Mouse (Mus musculus) MEL (cell line): ENCODE measurements around the gene Rspo4.

Source experiments
- CTCF ChIP-seq, 3 experiments: IDR thresholded peaks in 2 of 3; conservative IDR thresholded peaks in 1 of 3; 2 replicates each; pipeline ENCODE4 v1.5.1; 2011 to 2012; ENCODE audit warnings: low read length in 3 of 3, low read depth in 2 of 3, mild to moderate bottlenecking in 2 of 3, improper control_type of control experiment in 1 of 3, inconsistent platforms in 1 of 3, mixed read lengths in 1 of 3, moderate library complexity in 1 of 3; ENCODE audit not compliant: control insufficient read depth in 1 of 3, insufficient read depth in 1 of 3, poor library complexity in 1 of 3, severe bottlenecking in 1 of 3
- E2F4 ChIP-seq: IDR thresholded peaks from 2 replicates; pipeline ENCODE4 v1.6.1; 2011; ENCODE audit warnings: low read depth, low read length, improper control_type of control experiment, borderline replicate concordance
- GATA1 ChIP-seq: IDR thresholded peaks from 2 replicates; pipeline ENCODE4 v1.6.1; 2011; ENCODE audit warnings: low read depth, low read length, improper control_type of control experiment
- MAFK ChIP-seq: IDR thresholded peaks from 2 replicates; pipeline ENCODE4 v1.6.1; 2011; ENCODE audit warnings: low read depth, mild to moderate bottlenecking, low read length, improper control_type of control experiment, borderline replicate concordance
- MEF2A ChIP-seq: IDR thresholded peaks from 2 replicates; pipeline ENCODE4 v1.6.1; 2014; ENCODE audit warnings: low read depth, mild to moderate bottlenecking, inconsistent platforms, low read length, improper control_type of control experiment; ENCODE audit not compliant: poor library complexity, insufficient replicate concordance, severe bottlenecking; ENCODE audit errors: extremely low read depth
- NRF1 ChIP-seq: IDR thresholded peaks from 2 replicates; pipeline ENCODE4 v1.6.1; 2014; ENCODE audit warnings: low read depth, mild to moderate bottlenecking, inconsistent platforms, low read length, improper control_type of control experiment, moderate library complexity; ENCODE audit not compliant: poor library complexity, insufficient read depth, severe bottlenecking
- POLR2A ChIP-seq, 2 experiments: IDR thresholded peaks; 2 replicates each; pipeline ENCODE4 v1.6.1; 2011 to 2012; ENCODE audit warnings: low read length in 2 of 2, mild to moderate bottlenecking in 2 of 2, control low read depth in 1 of 2, improper control_type of control experiment in 1 of 2, low read depth in 1 of 2, moderate library complexity in 1 of 2; ENCODE audit not compliant: control insufficient read depth in 1 of 2, insufficient read depth in 1 of 2, poor library complexity in 1 of 2
- RCOR1 ChIP-seq: IDR thresholded peaks from 2 replicates; pipeline ENCODE4 v1.6.1; 2012; ENCODE audit warnings: low read depth, mild to moderate bottlenecking, inconsistent platforms, low read length, improper control_type of control experiment
- SMC3 ChIP-seq: IDR thresholded peaks from 2 replicates; pipeline ENCODE4 v1.6.1; 2011; ENCODE audit warnings: low read depth, low read length, improper control_type of control experiment
- TBP ChIP-seq: IDR thresholded peaks from 2 replicates; pipeline ENCODE4 v1.8.0; 2011; ENCODE audit warnings: low read depth, low read length, improper control_type of control experiment
- TCF12 ChIP-seq: IDR thresholded peaks from 2 replicates; pipeline ENCODE4 v1.6.1; 2014; ENCODE audit warnings: low read depth, mild to moderate bottlenecking, inconsistent platforms, low read length, improper control_type of control experiment, moderate library complexity
- UBTF ChIP-seq: IDR thresholded peaks from 2 replicates; pipeline ENCODE4 v1.6.1; 2012; ENCODE audit warnings: low read depth, mild to moderate bottlenecking, inconsistent platforms, low read length, improper control_type of control experiment, moderate library complexity, borderline replicate concordance; ENCODE audit not compliant: insufficient read depth
- USF1 ChIP-seq: IDR thresholded peaks from 2 replicates; pipeline ENCODE4 v1.6.1; 2014; ENCODE audit warnings: low read depth, mild to moderate bottlenecking, inconsistent platforms, low read length, improper control_type of control experiment, moderate library complexity
- ZKSCAN1 ChIP-seq: IDR thresholded peaks from 2 replicates; pipeline ENCODE4 v1.6.1; 2012; ENCODE audit warnings: low read depth, mild to moderate bottlenecking, inconsistent platforms, low read length, improper control_type of control experiment, moderate library complexity

- TF ChIP-seq POLR2A (IDR thresholded peaks at IDR 0.05; ENCODE audit: control insufficient read depth in 1 of 2, insufficient read depth in 1 of 2, low read depth in 1 of 2, low read length in 2 of 2, poor library complexity in 1 of 2) (no peak), MEF2A (no peak), ZKSCAN1 (no peak), TBP (no peak), USF1 (no peak), GATA1 (no peak), SMC3 (no peak), E2F4 (no peak), RCOR1 (no peak), CTCF (IDR thresholded peaks at IDR 0.05 in 2 of 3, conservative IDR thresholded peaks at IDR 0.05 in 1 of 3; ENCODE audit: control insufficient read depth in 1 of 3, insufficient read depth in 1 of 3, low read depth in 2 of 3, low read length in 3 of 3, poor library complexity in 1 of 3, severe bottlenecking in 1 of 3) (no peak), UBTF (no peak), NRF1 (no peak), TCF12 (no peak), MAFK (no peak)
These were observed 67.8 kb downstream of the Rspo4 start for GRCm38 (mm10) chr2:151910498-151910897.
